Mouse (Mus musculus): ENCODE results near the gene Olfr1329.
"Not testable (repeated sequence)": the region's sequence is repeated elsewhere in the genome, so short reads cannot be mapped to it uniquely, and the experiment has no call there.

Gene Olfr1329

GRCm38 (mm10) chr4:118917365-118917764 is at the start of gene Olfr1329:
Olfr1329 (minus strand) TSS chr4:118917465.
- DNase-seq = not testable (repeated sequence)

GRCm38 (mm10) chr4:118961141-118961628 is 43.9 kb upstream of the Olfr1329 start, which contains the start of gene Lao1:
Lao1 (plus strand) TSS chr4:118961578.
- DNase-seq = peak; percentile 23

- no peak for DNase-seq
Measured at GRCm38 (mm10) chr4:118958812-118959211, 41.5 kb upstream of the Olfr1329 start.

GRCm38 (mm10) chr4:118938512-118938911 is 21.2 kb upstream of the Olfr1329 start, which contains the start of gene Olfr1328:
Olfr1328 (minus strand) TSS chr4:118938612.
- no peak for DNase-seq

GRCm38 (mm10) chr4:118931326-118931725 is 14.1 kb upstream of the Olfr1329 start:
- DNase-seq = not testable (repeated sequence)

- DNase-seq = no peak
Measured at GRCm38 (mm10) chr4:118901981-118902380, 15.3 kb downstream of the Olfr1329 start.

- no peak for DNase-seq
Measured at GRCm38 (mm10) chr4:118888297-118888696, 29.0 kb downstream of the Olfr1329 start, which contains the start of gene Olfr1330. Olfr1330 (plus strand) TSS chr4:118888597.

DNA sequence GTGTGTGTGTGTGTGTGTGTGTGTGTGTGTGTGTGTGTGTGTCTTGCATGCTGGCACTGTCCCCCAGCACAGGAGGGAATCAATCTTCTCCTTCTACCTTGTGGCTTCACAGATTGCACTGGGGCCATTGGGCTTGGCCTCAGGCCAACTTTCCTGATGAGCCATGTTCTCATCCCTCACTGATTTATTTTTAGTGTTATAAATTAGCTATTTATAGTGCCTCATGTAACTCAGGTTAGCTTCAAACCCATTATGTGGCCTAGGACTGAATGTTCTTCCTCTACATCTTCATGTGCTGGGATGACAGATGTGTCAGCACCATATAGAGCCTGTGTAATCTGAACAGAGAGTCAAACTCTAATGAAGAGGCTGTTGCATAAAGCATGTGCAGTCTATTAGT is 49.7 kb downstream of the Olfr1329 start:
- no peak for DNase-seq
